Mouse (Mus musculus) embryonic facial prominence, embryonic 15.5 days (tissue): Measurements from ENCODE around the gene Btnl2. TPM values are rescaled to one million over a fixed set of nuclear protein-coding genes. Genes with fewer than 3 reads are reported as not detected.

Experiments used
- ATAC-seq: fragments of 200-750 bp; cut with Nextera tagmentation; 2 replicates; pipeline ENCODE4 v1.8.0; 2017; ENCODE audit warnings: low read depth, moderate TSS enrichment; ENCODE audit not compliant: insufficient number of reproducible peaks, low FRiP score, low TSS enrichment
- H3K27ac ChIP-seq: fragments of 300-500 bp; sonication (generic); replicated peaks from 2 replicates; pipeline ENCODE4 v1.5.1; 2015; ENCODE audit warnings: mild to moderate bottlenecking, inconsistent platforms
- H3K27me3 ChIP-seq: fragments of 300-500 bp; sonication (generic); 2 replicates; pipeline ENCODE4 v1.6.1; 2015; ENCODE audit warnings: inconsistent platforms
- H3K36me3 ChIP-seq: fragments of 300-500 bp; sonication (generic); 2 replicates; pipeline ENCODE4 v1.6.1; 2015; ENCODE audit warnings: mild to moderate bottlenecking, inconsistent platforms
- H3K4me1 ChIP-seq: fragments of 300-500 bp; sonication (generic); 2 replicates; pipeline ENCODE4 v1.6.1; 2015; ENCODE audit warnings: inconsistent platforms
- H3K4me2 ChIP-seq: fragments of 300-500 bp; sonication (generic); replicated peaks from 2 replicates; pipeline ENCODE4 v1.6.1; 2015; ENCODE audit warnings: mild to moderate bottlenecking, inconsistent platforms
- H3K4me3 ChIP-seq: fragments of 300-500 bp; sonication (generic); replicated peaks from 2 replicates; pipeline ENCODE4 v1.5.1; 2015; ENCODE audit warnings: mild to moderate bottlenecking, inconsistent platforms
- H3K9ac ChIP-seq: fragments of 300-500 bp; sonication (generic); 2 replicates; pipeline ENCODE4 v1.6.1; 2015; ENCODE audit warnings: inconsistent platforms
- H3K9me3 ChIP-seq: fragments of 300-500 bp; sonication (generic); replicated peaks from 2 replicates; pipeline ENCODE4 v1.6.1; 2016; ENCODE audit warnings: inconsistent platforms
- WGBS: fragments of 180-500 bp; shearing (Covaris S2); methylation state at CpG from one replicate; pipeline ENCODE4 v1.1.7; 2015; 5-methylcytosine and 5-hydroxymethylcytosine counted together
- polyA plus RNA-seq: library from polyadenylated mRNA; unstranded; fragments of >200 nt; fragmentation: Nextera tagmentation; extraction: Ambion mirVana; gene quantifications from 2 replicates; pipeline ENCODE4 v1.2.1, GENCODE M21; 2015

Gene Btnl2
- polyA plus RNA-seq, 1 experiment from 2014 or later: 0.24 TPM

DNA sequence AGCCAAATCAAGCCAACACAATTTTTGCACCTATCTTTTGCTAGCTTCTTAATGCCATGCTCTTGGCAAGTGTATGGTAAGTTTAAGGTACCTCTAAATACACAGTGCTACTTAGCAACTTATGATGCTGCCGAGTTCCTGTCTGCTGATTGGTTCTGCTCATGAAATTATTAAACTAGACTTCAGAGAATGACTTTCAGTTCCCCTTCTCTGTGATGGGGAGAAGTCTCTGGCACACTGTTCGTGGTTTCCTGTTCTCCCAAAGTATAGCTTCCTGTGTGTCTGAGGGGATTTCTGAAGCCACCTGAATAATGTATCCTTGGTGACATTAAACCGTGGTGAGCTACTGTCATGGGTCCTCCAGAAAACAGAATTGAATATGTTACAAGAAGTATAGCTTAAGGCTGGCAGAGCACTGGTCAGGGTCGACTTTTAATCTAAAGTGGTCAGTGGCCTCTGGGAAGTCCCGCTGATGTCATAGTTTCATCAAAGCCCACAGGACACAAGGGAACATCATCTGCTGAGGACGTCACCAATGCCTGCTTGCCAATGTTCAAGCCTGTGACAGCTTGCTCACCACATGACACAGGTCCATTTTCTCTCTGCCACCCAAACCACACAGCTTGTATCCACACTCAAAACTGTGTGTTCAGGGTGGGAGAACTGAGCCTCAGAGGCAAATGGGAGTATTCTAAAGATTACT, 6.9 kb upstream of the Btnl2 start:
- no peak overlapping the region for H3K4me3 ChIP-seq
- no peaks in the 10 kb centered on the region for H3K4me1 ChIP-seq
- 61% methylated on average over 6 of the region's 6 CpGs for WGBS
- no peak overlapping the region for H3K9ac ChIP-seq
- no peaks in the 10 kb centered on the region for H3K36me3 ChIP-seq
- H3K27ac ChIP-seq: no peak overlapping the region
- no peaks in the 10 kb centered on the region for H3K9me3 ChIP-seq
- no peak for ATAC-seq
- H3K4me2 ChIP-seq: no peak overlapping the region
- no peaks in the 10 kb centered on the region; the same call in 1 of the 2 replicates for H3K27me3 ChIP-seq

- H3K9ac ChIP-seq: no peak overlapping the region
- no peak overlapping the region for H3K4me2 ChIP-seq
- H3K27me3 ChIP-seq: no peaks in the 10 kb centered on the region
- no peaks in the 10 kb centered on the region for H3K9me3 ChIP-seq
- ATAC-seq: no peak
- H3K36me3 ChIP-seq: no peaks in the 10 kb centered on the region
- no peaks in the 10 kb centered on the region for H3K4me1 ChIP-seq
- WGBS: under 1% methylated on average over 4 of the region's 4 CpGs
- no peak overlapping the region for H3K4me3 ChIP-seq
- no peak overlapping the region for H3K27ac ChIP-seq
These were observed 5.2 kb upstream of the Btnl2 start for GRCm38 (mm10) chr17:34349429-34349828.

GRCm38 (mm10) chr17:34354940-34355339, 318 bp downstream of the Btnl2 start:
- no peak for ATAC-seq
- Histone ChIP-seq H3K27ac (no peak overlapping the region), H3K36me3 (no peaks in the 10 kb centered on the region), H3K4me1 (no peaks in the 10 kb centered on the region), H3K4me2 (no peak overlapping the region), H3K27me3 (no peaks in the 10 kb centered on the region), H3K9me3 (no peaks in the 10 kb centered on the region), H3K9ac (no peak overlapping the region), H3K4me3 (no peak overlapping the region)
- 87% methylated on average over 1 of the region's 1 CpGs for WGBS

GRCm38 (mm10) chr17:34362954-34363546, 8.4 kb downstream of the Btnl2 start:
- ATAC-seq: no peak
- Histone ChIP-seq H3K9me3 (no peaks in the 10 kb centered on the region), H3K27ac (no peak overlapping the region), H3K4me1 (no peaks in the 10 kb centered on the region), H3K4me2 (no peak overlapping the region), H3K4me3 (no peak overlapping the region), H3K36me3 (no peaks in the 10 kb centered on the region), H3K9ac (no peak overlapping the region), H3K27me3 (no peaks in the 10 kb centered on the region)
- WGBS: 83% methylated on average over 15 of the region's 15 CpGs

GRCm38 (mm10) chr17:34363676-34364310, 9.2 kb downstream of the Btnl2 start:
- no peak for ATAC-seq

DNA sequence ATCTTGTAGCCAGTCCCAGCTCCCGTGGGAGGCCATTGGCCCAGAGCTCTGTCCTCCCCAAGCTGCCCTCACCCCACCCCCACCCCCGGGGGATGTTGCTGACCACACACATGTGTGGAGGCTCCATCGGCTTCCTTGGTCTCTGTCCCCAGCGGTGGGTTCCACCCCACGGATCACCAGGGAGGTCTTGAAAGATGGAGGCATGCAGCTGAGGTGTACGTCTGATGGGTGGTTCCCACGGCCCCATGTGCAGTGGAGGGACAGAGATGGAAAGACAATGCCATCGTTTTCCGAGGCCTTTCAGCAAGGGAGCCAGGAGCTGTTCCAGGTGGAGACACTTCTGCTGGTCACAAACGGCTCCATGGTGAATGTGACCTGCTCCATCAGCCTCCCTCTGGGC, 10.4 kb downstream of the Btnl2 start:
- Histone ChIP-seq H3K9me3 (no peaks in the 10 kb centered on the region), H3K27me3 (no peaks in the 10 kb centered on the region), H3K27ac (no peak overlapping the region), H3K9ac (no peak overlapping the region), H3K4me3 (no peak overlapping the region), H3K36me3 (no peaks in the 10 kb centered on the region), H3K4me1 (no peaks in the 10 kb centered on the region), H3K4me2 (no peak overlapping the region)
- ATAC-seq: no peak
- 66% methylated on average over 10 of the region's 10 CpGs for WGBS

More at GRCm38 (mm10) chr17:34363676-34364310, 9.2 kb downstream of the Btnl2 start:
- H3K27ac ChIP-seq: no peak overlapping the region
- no peaks in the 10 kb centered on the region for H3K36me3 ChIP-seq
- H3K4me3 ChIP-seq: no peak overlapping the region
- no peaks in the 10 kb centered on the region for H3K4me1 ChIP-seq
- H3K4me2 ChIP-seq: no peak overlapping the region
- no peaks in the 10 kb centered on the region for H3K9me3 ChIP-seq
- 78% methylated on average over 3 of the region's 3 CpGs for WGBS
- no peaks in the 10 kb centered on the region for H3K27me3 ChIP-seq
- H3K9ac ChIP-seq: no peak overlapping the region

DNA sequence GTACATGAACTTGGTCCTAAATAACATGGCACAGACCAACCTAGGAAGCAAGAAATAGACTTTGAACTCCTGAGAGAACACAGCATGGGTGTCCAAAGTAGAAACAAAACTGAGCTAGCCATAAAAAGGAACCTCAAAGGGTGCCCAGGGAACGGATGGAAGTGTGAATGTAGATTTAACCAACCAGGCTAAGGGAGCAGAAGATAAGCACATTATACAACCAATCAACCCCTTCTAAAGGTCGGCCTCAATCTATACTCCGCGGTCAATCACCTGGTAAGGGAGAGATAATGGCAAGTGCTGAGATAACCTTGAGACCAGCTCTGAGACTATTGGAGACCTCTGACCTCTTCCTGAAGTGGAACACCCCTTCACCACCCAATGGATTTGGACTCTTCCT, 15.9 kb downstream of the Btnl2 start:
- WGBS: 82% methylated on average over 4 of the region's 4 CpGs
- ATAC-seq: no peak
- H3K27ac ChIP-seq: no peak overlapping the region

GRCm38 (mm10) chr17:34373055-34373709, 18.6 kb downstream of the Btnl2 start:
- H3K4me2 ChIP-seq: no peak overlapping the region
- no peak overlapping the region for H3K27ac ChIP-seq
- ATAC-seq: no peak
- 72% methylated on average over 6 of the region's 6 CpGs for WGBS
- H3K4me3 ChIP-seq: no peak overlapping the region
- no peak overlapping the region for H3K9ac ChIP-seq
- no peaks in the 10 kb centered on the region for H3K36me3 ChIP-seq
- H3K4me1 ChIP-seq: no peaks in the 10 kb centered on the region
- H3K9me3 ChIP-seq: no peaks in the 10 kb centered on the region
- H3K27me3 ChIP-seq: no peaks in the 10 kb centered on the region

More for the DNA sequence above, 15.9 kb downstream of the Btnl2 start:
- Histone ChIP-seq H3K4me2 (no peak overlapping the region), H3K9me3 (no peaks in the 10 kb centered on the region), H3K36me3 (no peaks in the 10 kb centered on the region), H3K4me3 (no peak overlapping the region), H3K9ac (no peak overlapping the region), H3K4me1 (no peaks in the 10 kb centered on the region), H3K27me3 (no peaks in the 10 kb centered on the region)

DNA sequence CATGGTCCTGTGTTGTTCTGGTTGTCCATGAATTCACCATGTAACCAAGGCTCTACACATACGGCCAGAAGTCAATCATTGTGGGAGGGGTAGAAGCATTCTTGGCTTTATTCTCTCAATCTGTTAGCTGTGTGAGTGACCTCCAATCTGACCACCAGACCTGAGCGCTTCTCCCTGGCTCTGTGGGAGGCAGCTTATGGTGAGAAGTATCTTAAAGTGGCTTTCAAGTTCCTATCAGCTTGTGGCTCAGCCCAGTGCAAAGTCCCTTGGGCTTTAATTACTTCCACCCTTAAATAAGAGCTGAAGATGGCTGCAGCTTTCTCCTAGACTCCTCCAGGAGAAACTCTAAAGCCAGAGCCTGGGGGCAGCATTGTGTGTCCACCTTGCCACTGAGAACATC, 22.2 kb downstream of the Btnl2 start, which contains the start of gene Btnl1:
Gene Btnl1 (plus strand): TSS at position 286 of the 400 bp plus-strand sequence.
- ATAC-seq: no peak
- Histone ChIP-seq H3K27ac (no peak within 1 kb of the TSS), H3K4me2 (no peak within 1 kb of the TSS), H3K27me3 (no peaks in the 10 kb centered on the region), H3K9me3 (no peaks in the 10 kb centered on the region), H3K36me3 (no peaks in the 10 kb centered on the region), H3K4me1 (no peaks in the 10 kb centered on the region), H3K4me3 (no peak within 1 kb of the TSS), H3K9ac (no peak within 1 kb of the TSS)
- WGBS: 73% methylated on average over 2 of the region's 2 CpGs

DNA sequence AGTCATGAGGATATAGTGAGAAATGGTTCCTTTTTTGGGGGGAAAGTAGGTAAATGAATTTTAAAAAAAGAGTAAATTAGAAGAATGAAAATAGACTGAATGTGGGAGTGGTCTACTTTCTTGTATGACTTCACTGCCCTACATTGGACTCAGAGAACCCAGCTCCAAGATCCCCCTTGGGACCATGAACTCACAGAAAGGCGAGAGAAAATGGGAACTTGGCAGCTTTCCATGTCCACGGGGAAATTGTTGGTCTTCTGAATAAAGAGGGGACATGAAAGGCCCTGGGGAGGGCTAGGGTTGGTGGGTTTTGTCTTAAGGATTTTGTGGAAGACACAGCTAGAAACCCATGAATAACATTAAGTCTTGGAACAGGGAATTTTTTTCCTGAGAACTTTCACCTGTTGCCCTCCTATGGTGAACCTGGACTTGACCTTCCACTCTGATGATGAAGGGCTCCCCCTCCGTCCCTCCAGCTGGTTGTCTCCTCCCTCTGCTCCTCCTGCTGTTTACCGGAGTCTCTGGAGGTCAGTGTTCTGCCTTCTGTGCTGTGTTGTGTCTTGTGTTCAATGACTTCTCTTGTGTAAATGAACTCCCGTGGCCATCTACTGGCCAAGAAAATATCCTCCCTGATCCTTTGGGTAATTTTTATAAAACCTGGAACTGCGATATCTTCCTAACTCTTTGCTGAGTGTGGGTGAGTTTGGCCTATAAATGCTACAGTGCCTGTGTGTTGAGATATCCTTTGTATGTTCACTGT, 23.0 kb downstream of the Btnl2 start:
- Histone ChIP-seq H3K9ac (no peak overlapping the region), H3K4me2 (no peak overlapping the region), H3K9me3 (no peaks in the 10 kb centered on the region), H3K4me3 (no peak overlapping the region), H3K4me1 (no peaks in the 10 kb centered on the region), H3K36me3 (no peaks in the 10 kb centered on the region), H3K27me3 (no peaks in the 10 kb centered on the region), H3K27ac (no peak overlapping the region)
- ATAC-seq: no peak
- WGBS: 55% methylated on average over 6 of the region's 6 CpGs

DNA sequence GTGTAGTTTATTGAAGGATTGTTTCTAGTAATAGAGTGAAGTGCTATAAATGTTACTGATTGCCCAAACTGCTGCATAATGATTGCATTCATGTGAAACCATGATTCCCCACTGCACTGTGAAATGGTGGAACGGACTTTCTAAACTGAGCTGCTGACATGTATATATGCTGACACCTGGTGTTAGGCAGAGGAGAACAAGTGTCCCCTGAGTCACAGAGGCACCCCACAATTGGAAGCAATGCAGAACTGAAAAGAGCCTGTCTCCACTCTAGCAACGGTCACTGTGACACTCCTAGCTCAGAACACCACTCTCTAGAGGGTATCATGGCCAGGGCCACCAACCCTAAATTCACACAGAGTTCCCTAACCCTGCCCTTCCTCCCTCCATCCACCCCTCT, 24.1 kb downstream of the Btnl2 start:
- Histone ChIP-seq H3K9me3 (no peaks in the 10 kb centered on the region), H3K9ac (no peak overlapping the region), H3K36me3 (no peaks in the 10 kb centered on the region), H3K27ac (no peak overlapping the region), H3K4me3 (no peak overlapping the region), H3K27me3 (no peaks in the 10 kb centered on the region), H3K4me1 (no peaks in the 10 kb centered on the region), H3K4me2 (no peak overlapping the region)
- ATAC-seq: no peak
- 81% methylated on average over 2 of the region's 2 CpGs for WGBS
